Mouse (Mus musculus) left cerebral cortex, adult 2 months (tissue): ENCODE measurements around the gene Dlgap1. TPM values are rescaled to one million over a fixed set of nuclear protein-coding genes. Genes with fewer than 3 reads are reported as not detected.

Experiments
- DNase-seq, 2 experiments: peaks; one replicate each; pipeline ENCODE4 v3.0.0; 2021 to 2022; ENCODE audit warnings: low spot score in 2 of 2, mixed read lengths in 1 of 2; ENCODE audit errors: extremely low spot score in 1 of 2
- H3K27ac ChIP-seq: fragments of 200-600 bp; 2 replicates; pipeline ENCODE4 v1.8.1; 2022
- H3K4me3 ChIP-seq: fragments of 200-600 bp; 2 replicates; pipeline ENCODE4 v1.8.1; 2022
- CTCF ChIP-seq: fragments of 200-600 bp; IDR thresholded peaks from 2 replicates; pipeline ENCODE4 v1.8.1; 2022; ENCODE audit warnings: antibody characterized with exemption, mild to moderate bottlenecking, moderate library complexity
- intact Hi-C: fragments of 180-260 bp; cut with DNase I; formaldehyde crosslinking; loops from one replicate; pipeline ENCODE4 v1.15.1; 2025
- total RNA-seq, 2 experiments: library from RNA; stranded (reverse); gene quantifications; 2 replicates each; pipeline ENCODE4 v1.2.3; 2021

Dlgap1 gene
- total RNA-seq, 2 experiments from 2014 or later: 497 to 510 TPM

DNA sequence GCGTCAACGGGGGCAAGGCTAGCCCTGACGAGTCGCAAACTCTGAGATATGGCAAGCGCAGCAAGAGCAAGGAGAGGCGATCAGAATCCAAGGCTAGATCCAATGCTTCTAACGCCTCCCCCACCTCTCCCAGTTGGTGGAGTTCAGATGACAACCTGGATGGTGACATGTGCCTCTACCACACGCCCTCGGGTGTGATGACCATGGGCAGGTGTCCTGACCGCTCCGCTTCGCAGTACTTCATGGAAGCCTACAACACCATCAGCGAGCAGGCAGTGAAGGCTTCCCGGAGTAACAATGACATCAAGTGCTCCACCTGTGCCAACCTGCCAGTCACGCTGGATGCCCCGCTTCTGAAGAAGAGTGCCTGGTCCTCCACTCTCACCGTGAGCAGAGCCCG lies 547.6 kb downstream of the Dlgap1 start:
- no peak for DNase-seq
- H3K4me3 ChIP-seq: no peak overlapping the region
- no peak for TF ChIP-seq CTCF
- intact Hi-C loops: no loop called here
- no peak overlapping the region; the same call in 1 of the 2 replicates for H3K27ac ChIP-seq

DNA sequence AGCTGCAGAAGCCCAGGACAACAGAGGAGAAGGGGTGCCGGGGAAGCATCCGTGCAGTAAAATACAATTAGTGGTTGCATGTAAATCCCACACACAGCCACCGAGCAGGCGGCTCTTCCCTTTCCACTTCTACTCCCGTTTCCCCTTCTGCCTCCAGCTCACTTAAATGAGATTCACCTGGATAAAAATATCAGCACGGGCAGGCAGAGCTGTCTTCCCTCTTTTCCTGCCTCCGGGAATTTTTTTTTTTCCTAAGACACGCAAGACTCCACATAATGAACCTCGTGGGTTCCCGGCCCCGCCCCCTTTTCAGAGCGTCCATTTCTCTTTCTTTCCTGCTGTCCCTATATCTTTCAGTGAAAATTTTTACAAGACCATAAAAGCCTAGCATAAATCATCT lies 548.5 kb downstream of the Dlgap1 start:
- Histone ChIP-seq H3K4me3 (no peak overlapping the region), H3K27ac (peak overlapping the region; percentile 60; the same call in 1 of the 2 replicates)
- no peak for TF ChIP-seq CTCF
- intact Hi-C loops: no loop called here
- no peak for DNase-seq

DNA sequence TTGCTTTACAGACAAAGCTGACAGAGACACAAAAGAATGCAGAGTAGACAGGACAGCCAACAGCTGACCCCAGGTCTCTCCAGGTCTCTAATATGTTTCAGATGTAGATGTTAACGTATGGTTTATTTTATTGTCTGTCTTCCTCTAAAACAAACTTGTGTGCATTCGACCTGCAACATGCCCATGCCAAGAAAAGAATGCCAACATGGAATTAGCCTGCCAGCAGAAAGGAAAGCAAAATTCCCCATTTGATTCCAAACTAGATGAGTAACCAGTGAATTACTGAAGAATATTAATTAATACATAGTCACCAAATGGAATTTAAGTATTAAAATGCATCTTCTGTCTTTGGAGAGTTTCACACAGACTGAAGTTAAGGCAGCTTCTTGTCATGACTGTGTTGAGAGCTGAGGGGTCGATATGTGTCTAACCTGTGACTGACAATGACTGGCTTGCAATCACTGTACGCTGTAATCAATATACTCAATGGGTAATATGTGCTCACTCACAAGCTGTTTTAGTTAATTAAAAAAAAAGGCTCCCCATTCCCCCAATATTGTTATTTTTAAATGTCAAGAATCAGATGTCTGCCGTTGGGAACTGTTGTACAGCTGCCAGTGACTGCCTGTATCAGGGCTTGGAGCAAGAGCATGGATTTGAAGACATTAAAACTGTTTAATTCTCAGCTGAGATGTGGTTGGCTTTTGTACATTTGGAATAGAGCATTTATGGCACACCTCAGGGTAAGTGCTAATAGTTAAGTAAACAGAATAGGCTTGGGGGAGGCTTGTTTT lies 552.4 kb downstream of the Dlgap1 start:
- TF ChIP-seq CTCF: no peak
- peak overlapping the region; percentile 83 for H3K27ac ChIP-seq
- intact Hi-C loops: loop anchor here (5.0 kb wide), 1 partner anchor 49 kb away; no protein-coding TSS in a partner anchor
- no peak for DNase-seq
- peak overlapping the region; percentile 67 for H3K4me3 ChIP-seq

DNA sequence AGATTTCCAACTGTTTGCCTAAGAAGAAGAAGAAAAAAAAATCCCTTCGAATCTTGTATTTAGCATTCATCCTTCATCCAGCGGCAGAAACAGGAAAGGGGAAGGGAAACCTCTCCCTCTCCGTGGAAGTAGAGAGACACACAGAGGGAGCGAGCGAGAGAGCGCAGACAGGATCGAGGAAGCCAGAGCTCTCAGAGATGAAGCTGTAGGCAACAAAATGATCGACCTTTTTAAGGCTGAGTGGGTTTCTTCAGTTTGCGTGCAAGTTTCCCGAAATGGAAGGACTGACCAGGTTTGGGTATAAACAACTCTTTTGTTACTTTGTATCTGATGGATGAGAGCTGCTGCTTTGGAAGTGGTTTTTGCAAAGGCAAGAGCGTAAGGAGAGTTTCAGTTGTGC lies 553.1 kb downstream of the Dlgap1 start:
- H3K27ac ChIP-seq: peak overlapping the region; percentile 83
- DNase-seq: peak in 1 of 2 experiments; percentile 43
- TF ChIP-seq CTCF: no peak
- intact Hi-C loops: loop anchor here (1.0 to 5.0 kb wide), 3 partner anchors 37 to 92 kb away; no protein-coding TSS in a partner anchor
- peak overlapping the region; percentile 67 for H3K4me3 ChIP-seq

DNA sequence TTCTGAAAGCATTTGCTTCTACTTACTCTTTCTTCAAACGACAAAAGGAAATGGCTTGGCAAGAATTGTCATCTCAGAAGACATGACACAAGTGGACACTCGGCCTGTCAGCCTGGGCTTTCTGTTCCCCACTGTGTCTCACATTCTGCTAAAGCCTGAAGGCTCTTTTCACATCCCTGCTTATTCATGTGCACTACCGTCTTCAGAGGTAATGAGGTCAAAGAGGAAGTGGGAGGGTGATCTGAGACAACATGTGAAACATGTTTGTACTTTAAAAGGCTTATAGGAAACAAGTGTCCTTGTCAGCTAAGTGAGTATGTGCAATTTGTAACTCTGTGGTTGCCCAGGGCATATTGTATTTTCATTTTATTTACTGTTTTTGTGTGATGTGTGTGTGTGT lies 557.1 kb downstream of the Dlgap1 start:
- no peak for TF ChIP-seq CTCF
- intact Hi-C loops: loop anchor here (2.0 to 5.0 kb wide), 3 partner anchors 71 to 441 kb away; no protein-coding TSS in a partner anchor
- peak overlapping the region; percentile 38 for H3K4me3 ChIP-seq
- DNase-seq: no peak
- H3K27ac ChIP-seq: peak overlapping the region; percentile 75

DNA sequence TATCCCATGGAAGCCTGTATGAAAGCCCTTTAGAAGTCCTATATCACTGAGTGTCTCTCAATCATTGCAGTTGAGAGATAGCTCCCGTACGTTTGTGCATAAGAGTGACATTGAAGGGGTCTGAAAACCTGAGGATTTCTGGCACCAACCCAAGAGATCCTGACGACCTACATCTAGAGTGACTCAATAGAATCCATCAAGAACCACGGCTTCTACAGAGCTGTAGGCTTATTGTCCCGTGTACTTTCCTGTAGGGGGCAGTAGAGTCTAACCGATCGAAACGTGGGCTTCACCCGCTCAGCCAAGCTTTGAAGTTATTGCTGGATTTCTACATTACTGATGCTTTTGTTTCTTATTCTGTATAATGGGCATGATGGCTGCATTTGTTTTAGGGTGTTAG lies 558.2 kb downstream of the Dlgap1 start:
- intact Hi-C loops: loop anchor here (1.0 to 5.0 kb wide), 4 partner anchors 70 to 440 kb away; no protein-coding TSS in a partner anchor
- peak overlapping the region; percentile 73 for H3K27ac ChIP-seq
- peak overlapping the region; percentile 10 for H3K4me3 ChIP-seq
- peak; percentile 82 for TF ChIP-seq CTCF
- no peak for DNase-seq

DNA sequence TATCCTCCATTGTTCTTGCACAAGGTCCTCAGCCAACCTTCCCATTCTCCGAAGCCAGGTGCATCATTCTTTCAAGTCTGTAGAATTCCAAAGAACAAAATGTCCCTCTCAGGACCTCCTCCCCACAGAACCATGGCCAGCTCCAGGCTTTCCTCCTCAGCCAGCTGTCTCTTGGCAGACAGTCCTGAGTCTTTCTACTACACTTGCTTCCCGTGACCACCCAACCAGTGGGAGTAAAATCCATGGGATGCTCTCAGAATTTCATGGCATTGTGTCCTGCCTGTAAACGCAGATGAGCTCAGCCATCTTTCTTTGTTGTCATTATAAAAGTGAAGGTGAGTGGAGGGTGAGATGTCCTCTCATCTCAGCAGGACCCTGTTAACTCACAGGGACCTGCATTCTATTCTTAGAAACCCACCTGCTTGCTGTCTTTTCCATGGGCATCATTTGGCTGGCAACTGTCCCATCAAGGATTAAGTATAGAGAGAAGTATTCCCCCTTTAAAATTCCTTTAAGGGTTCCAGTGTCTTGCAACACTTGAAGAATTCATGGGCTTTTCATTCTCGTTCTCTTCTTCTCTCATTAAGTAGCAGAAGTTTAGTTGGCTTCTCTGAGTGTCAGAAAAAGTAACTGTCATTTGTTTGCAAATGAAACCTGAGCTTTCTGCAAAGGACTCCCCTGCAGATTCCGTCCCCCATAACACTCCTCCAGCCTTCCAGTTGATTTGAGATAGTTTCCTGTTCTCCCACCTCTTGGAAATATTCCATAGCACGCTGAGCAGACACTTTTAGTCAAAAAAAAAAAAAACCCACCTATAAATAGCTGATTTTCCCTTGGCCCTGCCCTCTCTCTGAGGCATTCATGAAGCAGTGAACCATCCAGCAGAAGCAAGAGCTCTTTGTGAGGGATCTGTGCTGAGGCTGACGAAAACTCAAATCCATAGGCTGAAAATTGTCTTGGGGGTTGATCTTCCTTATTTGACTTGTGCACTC lies 559.6 kb downstream of the Dlgap1 start:
- Histone ChIP-seq H3K27ac (peak overlapping the region; percentile 73), H3K4me3 (no peak overlapping the region)
- no peak for TF ChIP-seq CTCF
- no peak for DNase-seq
- intact Hi-C loops: loop anchor here (5.0 kb wide), 2 partner anchors 69 to 439 kb away; no protein-coding TSS in a partner anchor

DNA sequence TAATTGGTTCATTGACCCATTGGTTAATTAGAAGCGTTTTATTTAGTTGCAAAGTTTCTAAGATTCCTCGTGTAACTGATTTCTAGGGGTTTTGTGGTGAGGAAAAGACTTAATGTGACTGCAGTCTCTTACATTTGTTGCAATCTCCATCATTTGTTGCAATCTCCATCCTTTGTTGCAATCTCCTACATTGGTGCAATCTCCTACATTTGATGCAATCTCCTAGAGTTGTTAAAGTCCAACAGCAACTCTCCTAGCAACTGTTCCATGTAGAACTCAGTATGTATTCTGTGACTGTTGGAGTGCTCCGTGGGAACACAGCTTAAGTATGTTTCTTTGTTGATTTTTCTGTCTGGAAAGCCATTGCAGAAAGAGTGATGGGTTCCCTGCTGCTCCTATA lies 565.4 kb downstream of the Dlgap1 start:
- TF ChIP-seq CTCF: no peak
- no peak overlapping the region for H3K4me3 ChIP-seq
- intact Hi-C loops: no loop called here
- H3K27ac ChIP-seq: no peak overlapping the region
- no peak for DNase-seq

DNA sequence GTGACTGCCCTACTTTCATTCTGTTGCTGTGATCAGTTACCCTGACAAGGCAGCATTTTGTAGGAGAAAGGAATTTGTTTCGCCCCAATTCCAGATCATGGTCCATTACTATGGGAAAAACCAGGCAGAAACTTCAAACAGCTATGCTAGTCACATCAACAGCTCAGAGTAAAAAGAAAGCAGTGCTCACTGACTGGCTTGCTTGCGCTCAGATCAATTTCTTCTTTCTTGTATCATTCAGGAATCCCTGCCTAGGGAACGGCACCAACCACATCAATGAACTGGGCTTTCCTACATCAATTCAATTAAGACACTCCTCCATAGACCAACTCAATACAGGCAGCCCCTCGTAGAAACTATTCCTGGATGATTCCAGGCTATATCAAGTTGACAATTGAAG lies 572.9 kb downstream of the Dlgap1 start:
- Histone ChIP-seq H3K27ac (no peak overlapping the region), H3K4me3 (no peak overlapping the region)
- no peak for TF ChIP-seq CTCF
- DNase-seq: no peak
- intact Hi-C loops: no loop called here

DNA sequence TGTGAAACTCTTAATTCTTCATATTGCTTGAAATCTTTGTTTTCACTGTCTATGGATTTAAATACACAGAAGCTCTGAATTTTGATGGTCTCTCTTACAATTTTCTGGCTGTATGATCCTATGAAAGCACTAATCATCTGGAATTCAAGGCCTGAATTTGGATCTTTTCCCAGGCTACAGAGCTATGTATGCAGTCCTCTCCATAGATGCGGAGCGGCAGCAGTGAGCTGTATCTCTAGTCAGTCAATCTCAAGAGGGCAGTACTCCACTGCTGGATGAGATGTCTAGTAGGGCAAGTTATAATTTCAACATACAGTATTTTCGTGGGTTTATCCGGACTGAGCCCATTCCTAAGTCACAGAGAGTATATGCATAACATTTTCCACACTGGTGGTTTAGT lies 581.9 kb downstream of the Dlgap1 start:
- H3K27ac ChIP-seq: peak overlapping the region; percentile 24; the same call in 1 of the 2 replicates
- intact Hi-C loops: no loop called here
- no peak overlapping the region for H3K4me3 ChIP-seq
- TF ChIP-seq CTCF: peak; percentile 15
- DNase-seq: no peak

DNA sequence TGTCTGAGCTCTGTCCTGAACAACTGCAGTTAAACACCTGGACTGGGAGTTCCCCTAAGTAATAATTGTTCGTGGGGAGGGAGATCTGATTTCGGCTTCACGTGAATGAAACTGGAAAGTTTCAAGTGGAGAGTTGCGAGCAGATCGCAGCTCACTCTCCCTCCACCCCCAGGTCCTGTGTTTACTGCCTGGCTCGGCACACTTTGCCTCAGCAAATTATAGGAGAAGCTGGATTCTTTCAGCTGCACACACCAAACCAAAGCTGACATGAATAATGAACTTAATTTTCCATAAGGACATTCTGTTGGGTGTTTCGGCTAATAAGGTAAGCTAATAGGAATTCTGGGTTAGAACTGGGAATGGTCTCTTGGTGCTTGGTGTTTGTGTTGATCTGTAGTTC lies 592.7 kb downstream of the Dlgap1 start:
- DNase-seq: no peak
- Histone ChIP-seq H3K4me3 (peak overlapping the region; percentile 29), H3K27ac (peak overlapping the region; percentile 77)
- intact Hi-C loops: no loop called here
- no peak for TF ChIP-seq CTCF

DNA sequence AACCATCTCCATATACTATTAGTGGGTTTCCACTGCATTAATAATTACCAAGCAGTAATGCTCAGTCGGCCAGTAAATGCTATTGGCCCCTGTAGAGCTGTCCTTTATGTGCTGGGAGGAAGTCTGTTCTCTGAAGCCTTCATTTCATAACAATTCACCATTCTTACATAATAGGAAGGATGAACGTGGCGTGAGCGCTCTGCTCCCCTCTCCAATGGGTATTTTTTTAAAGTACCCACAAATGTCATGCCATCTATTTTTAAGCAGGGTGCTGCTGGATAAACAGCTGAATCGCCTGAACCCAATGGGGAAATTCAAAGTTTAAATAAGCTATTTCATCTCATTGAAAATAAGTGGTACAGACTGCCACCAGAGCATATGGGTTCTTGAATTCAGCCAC lies 602.0 kb downstream of the Dlgap1 start:
- H3K4me3 ChIP-seq: no peak overlapping the region
- TF ChIP-seq CTCF: no peak
- peak overlapping the region; percentile 87 for H3K27ac ChIP-seq
- no peak for DNase-seq
- intact Hi-C loops: no loop called here
